Mouse (Mus musculus) fat pad, adult 2 months (tissue): Measurements from ENCODE around the gene Stc2.

Source experiments
- DNase-seq: peaks from one replicate; pipeline ENCODE4 v3.0.0-alpha.2; 2011; ENCODE audit warnings: low read depth, low spot score; ENCODE audit errors: extremely low read depth

Gene Stc2

GRCm38 (mm10) chr11:31366827-31367226, 3.0 kb downstream of the Stc2 start:
- no peak for DNase-seq

GRCm38 (mm10) chr11:31366421-31366820, 3.5 kb downstream of the Stc2 start:
- DNase-seq: no peak

GRCm38 (mm10) chr11:31365981-31366380, 3.9 kb downstream of the Stc2 start:
- no peak for DNase-seq

- no peak for DNase-seq
These were observed 4.6 kb downstream of the Stc2 start for GRCm38 (mm10) chr11:31365280-31365679.

GRCm38 (mm10) chr11:31362856-31363255, 7.0 kb downstream of the Stc2 start:
- no peak for DNase-seq

- no peak for DNase-seq
These were observed 7.5 kb downstream of the Stc2 start for GRCm38 (mm10) chr11:31362330-31362729.

- no peak for DNase-seq
These were observed 8.8 kb downstream of the Stc2 start for GRCm38 (mm10) chr11:31361047-31361446.

- no peak for DNase-seq
These were observed 10.5 kb downstream of the Stc2 start for GRCm38 (mm10) chr11:31359283-31359902.

GRCm38 (mm10) chr11:31358453-31358852, 11.4 kb downstream of the Stc2 start:
- DNase-seq: no peak

GRCm38 (mm10) chr11:31356866-31357265, 13.0 kb downstream of the Stc2 start:
- DNase-seq: no peak

GRCm38 (mm10) chr11:31355737-31356136, 14.1 kb downstream of the Stc2 start:
- no peak for DNase-seq

GRCm38 (mm10) chr11:31354514-31354913, 15.4 kb downstream of the Stc2 start:
- DNase-seq: no peak
